Mouse (Mus musculus) C2C12 (cell line): ENCODE data around the gene Mboat1. TPM values are rescaled to one million over a fixed set of nuclear protein-coding genes. Genes with fewer than 3 reads are reported as not detected.

Experiments
- H3K27me3 ChIP-seq: one replicate; pipeline ENCODE4 v1.6.1; 2011; ENCODE audit not compliant: control insufficient read depth, insufficient read depth, insufficient read length
- H3K36me3 ChIP-seq: one replicate; pipeline ENCODE4 v1.6.1; 2011; ENCODE audit not compliant: control insufficient read depth, insufficient read depth
- H3K4me3 ChIP-seq: one replicate; pipeline ENCODE4 v1.5.1; 2011; ENCODE audit warnings: mild to moderate bottlenecking, control low read depth; ENCODE audit not compliant: poor library complexity, insufficient read depth, severe bottlenecking
- H3K79me2 ChIP-seq: one replicate; pipeline ENCODE4 v1.6.1; 2011; ENCODE audit not compliant: control insufficient read depth, insufficient read depth
- H3K79me3 ChIP-seq: one replicate; pipeline ENCODE4 v1.6.1; 2011; ENCODE audit warnings: low read depth, control low read depth
- H3ac ChIP-seq: one replicate; pipeline ENCODE3; 2011; ENCODE audit warnings: low read depth; ENCODE audit not compliant: control insufficient read depth, insufficient read length
- CEBPB ChIP-seq: IDR thresholded peaks from one replicate; pipeline ENCODE4 v1.6.1; 2011; ENCODE audit warnings: low read depth, mild to moderate bottlenecking, control low read depth, moderate library complexity
- CTCF ChIP-seq: IDR thresholded peaks from one replicate; pipeline ENCODE4 v1.5.1; 2011; ENCODE audit not compliant: control insufficient read depth, insufficient read depth, insufficient read length
- FOSL1 ChIP-seq: IDR thresholded peaks from one replicate; pipeline ENCODE4 v1.8.0; 2011; ENCODE audit warnings: mild to moderate bottlenecking, low read length; ENCODE audit not compliant: poor library complexity, insufficient read depth, severe bottlenecking
- MAX ChIP-seq: IDR thresholded peaks from one replicate; pipeline ENCODE4 v1.6.1; 2011; ENCODE audit warnings: mild to moderate bottlenecking, control low read depth
- MYOD1 ChIP-seq: IDR thresholded peaks from one replicate; pipeline ENCODE4 v1.6.1; 2011; ENCODE audit warnings: low read depth; ENCODE audit not compliant: control insufficient read depth, insufficient read length
- MYOG ChIP-seq: IDR thresholded peaks from one replicate; pipeline ENCODE4 v1.6.1; 2011; ENCODE audit not compliant: control insufficient read depth, insufficient read length; ENCODE audit errors: extremely low read depth
- USF1 ChIP-seq: IDR thresholded peaks from one replicate; pipeline ENCODE4 v1.6.1; 2011; ENCODE audit warnings: low read depth, mild to moderate bottlenecking, control low read depth, moderate library complexity
- polyA plus RNA-seq: library from polyadenylated mRNA; unstranded; fragments of >200 nt; fragmentation: generic; extraction: Trizol; gene quantifications from one replicate; pipeline ENCODE4 v1.2.1, GENCODE M21; 2012; ENCODE audit warnings: missing spikeins

Gene Mboat1
- polyA plus RNA-seq, 1 experiment, result 10.6 TPM

- no peaks in the 10 kb centered on the region for H3K36me3 ChIP-seq
- TF ChIP-seq CEBPB, result peak; percentile 68
- peak; percentile 62 for TF ChIP-seq MYOD1
- TF ChIP-seq MAX, result no peak
These were observed 55.9 kb downstream of the Mboat1 start for GRCm38 (mm10) chr13:30192031-30192716.

DNA sequence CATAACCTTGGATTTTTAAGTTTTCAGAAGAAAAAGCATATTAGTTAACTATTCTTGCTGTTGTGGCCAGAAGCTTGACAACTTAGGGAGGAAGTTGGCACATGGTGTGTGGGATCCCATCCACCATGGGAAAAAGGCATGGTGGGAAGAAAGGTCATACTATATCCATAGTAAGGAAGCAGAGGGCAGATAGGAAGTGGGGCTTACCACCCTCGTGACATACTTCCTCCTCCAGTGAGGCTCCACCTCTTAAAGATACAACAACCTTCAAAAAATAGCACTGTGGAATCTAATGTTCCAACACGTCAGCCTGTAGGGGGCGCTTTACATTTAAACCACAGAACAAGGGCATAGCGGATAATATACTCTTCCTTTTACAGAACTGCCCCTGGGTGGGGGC lies 57.1 kb downstream of the Mboat1 start:
- Histone ChIP-seq H3K4me3 (no peak overlapping the region), H3K36me3 (no peaks in the 10 kb centered on the region), H3K79me3 (no peaks in the 10 kb centered on the region), H3ac (no peak overlapping the region), H3K27me3 (no peaks in the 10 kb centered on the region), H3K79me2 (no peaks in the 10 kb centered on the region)
- TF ChIP-seq MAX, result no peak

More at GRCm38 (mm10) chr13:30192031-30192716, 55.9 kb downstream of the Mboat1 start:
- Histone ChIP-seq H3K27me3 (no peaks in the 10 kb centered on the region), H3ac (no peak overlapping the region), H3K4me3 (no peak overlapping the region), H3K79me3 (no peaks in the 10 kb centered on the region), H3K79me2 (no peaks in the 10 kb centered on the region)

GRCm38 (mm10) chr13:30194834-30195233 lies 58.5 kb downstream of the Mboat1 start:
- Histone ChIP-seq H3K79me2 (no peaks in the 10 kb centered on the region), H3K79me3 (no peaks in the 10 kb centered on the region), H3ac (no peak overlapping the region), H3K36me3 (no peaks in the 10 kb centered on the region), H3K4me3 (no peak overlapping the region), H3K27me3 (no peaks in the 10 kb centered on the region)
- no peak for TF ChIP-seq FOSL1
- no peak for TF ChIP-seq USF1
- TF ChIP-seq MYOG, result no peak
- TF ChIP-seq CTCF, result no peak
- TF ChIP-seq CEBPB, result no peak
- TF ChIP-seq MYOD1, result no peak
- no peak for TF ChIP-seq MAX

DNA sequence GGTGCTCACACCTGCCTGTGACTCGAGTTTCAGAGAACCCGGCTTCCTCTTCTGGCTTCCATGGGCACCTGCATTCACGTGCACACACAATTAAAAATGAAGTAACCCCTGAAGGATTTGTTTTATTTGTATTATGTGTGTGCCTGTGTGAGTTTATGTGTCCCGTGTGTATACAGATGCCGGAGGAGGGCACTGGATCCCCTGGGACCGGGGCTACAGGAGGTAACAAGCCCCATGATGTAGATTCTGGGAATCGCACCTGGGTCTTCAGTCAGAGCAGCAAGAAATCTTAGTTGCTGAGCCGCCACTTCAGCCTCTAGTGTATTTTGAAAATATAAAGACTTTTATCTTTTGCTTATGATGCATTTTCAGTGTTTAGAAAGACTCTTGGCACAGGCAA lies 60.4 kb downstream of the Mboat1 start:
- Histone ChIP-seq H3K79me3 (no peaks in the 10 kb centered on the region), H3K79me2 (no peaks in the 10 kb centered on the region), H3K4me3 (no peak overlapping the region), H3K27me3 (no peaks in the 10 kb centered on the region), H3ac (no peak overlapping the region), H3K36me3 (no peaks in the 10 kb centered on the region)
- TF ChIP-seq MYOD1 (no peak), USF1 (no peak), MYOG (no peak), CTCF (no peak), CEBPB (no peak), FOSL1 (no peak), MAX (no peak)

- TF ChIP-seq FOSL1 (no peak), MAX (no peak), MYOD1 (no peak), CEBPB (no peak)
- Histone ChIP-seq H3ac (no peak overlapping the region), H3K79me2 (no peaks in the 10 kb centered on the region), H3K27me3 (no peaks in the 10 kb centered on the region), H3K4me3 (no peak overlapping the region), H3K36me3 (no peaks in the 10 kb centered on the region), H3K79me3 (no peaks in the 10 kb centered on the region)
These were observed 61.8 kb downstream of the Mboat1 start for GRCm38 (mm10) chr13:30198101-30198570.

DNA sequence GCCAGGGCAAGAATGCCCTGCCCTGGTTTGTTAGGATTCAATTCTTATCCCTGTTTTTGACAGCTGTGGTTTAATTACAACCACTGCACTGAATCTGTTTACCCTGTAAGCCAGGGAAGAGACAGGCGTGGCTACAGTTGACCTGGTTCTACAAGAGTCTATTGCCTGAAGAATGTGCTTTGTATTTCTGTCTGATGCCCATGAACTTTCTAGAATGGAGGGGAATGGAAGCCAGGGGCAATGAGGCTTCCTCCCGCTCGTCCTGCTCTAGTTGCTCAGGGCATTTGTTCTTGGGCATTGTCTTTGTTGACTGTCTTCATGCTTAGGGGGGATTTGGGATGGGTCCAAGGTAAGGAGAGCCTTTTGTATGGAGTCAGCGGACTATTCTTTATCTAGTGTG lies 63.5 kb downstream of the Mboat1 start:
- Histone ChIP-seq H3ac (no peak overlapping the region), H3K36me3 (no peaks in the 10 kb centered on the region), H3K79me3 (no peaks in the 10 kb centered on the region), H3K27me3 (no peaks in the 10 kb centered on the region), H3K4me3 (no peak overlapping the region), H3K79me2 (no peaks in the 10 kb centered on the region)
- TF ChIP-seq CTCF, result no peak
- TF ChIP-seq MAX, result no peak
- no peak for TF ChIP-seq CEBPB
